Mouse (Mus musculus): ENCODE data around the gene Tmem238. TPM values are rescaled to one million over a fixed set of nuclear protein-coding genes. Genes with fewer than 3 reads are reported as not detected.
"Not testable (repeated sequence)": the region's sequence is repeated elsewhere in the genome, so short reads cannot be mapped to it uniquely, and the experiment has no call there.

Tmem238 gene
- total and polyA plus RNA-seq, 2 experiments from 2014 or later: 7.3 to 15.0 TPM

DNA sequence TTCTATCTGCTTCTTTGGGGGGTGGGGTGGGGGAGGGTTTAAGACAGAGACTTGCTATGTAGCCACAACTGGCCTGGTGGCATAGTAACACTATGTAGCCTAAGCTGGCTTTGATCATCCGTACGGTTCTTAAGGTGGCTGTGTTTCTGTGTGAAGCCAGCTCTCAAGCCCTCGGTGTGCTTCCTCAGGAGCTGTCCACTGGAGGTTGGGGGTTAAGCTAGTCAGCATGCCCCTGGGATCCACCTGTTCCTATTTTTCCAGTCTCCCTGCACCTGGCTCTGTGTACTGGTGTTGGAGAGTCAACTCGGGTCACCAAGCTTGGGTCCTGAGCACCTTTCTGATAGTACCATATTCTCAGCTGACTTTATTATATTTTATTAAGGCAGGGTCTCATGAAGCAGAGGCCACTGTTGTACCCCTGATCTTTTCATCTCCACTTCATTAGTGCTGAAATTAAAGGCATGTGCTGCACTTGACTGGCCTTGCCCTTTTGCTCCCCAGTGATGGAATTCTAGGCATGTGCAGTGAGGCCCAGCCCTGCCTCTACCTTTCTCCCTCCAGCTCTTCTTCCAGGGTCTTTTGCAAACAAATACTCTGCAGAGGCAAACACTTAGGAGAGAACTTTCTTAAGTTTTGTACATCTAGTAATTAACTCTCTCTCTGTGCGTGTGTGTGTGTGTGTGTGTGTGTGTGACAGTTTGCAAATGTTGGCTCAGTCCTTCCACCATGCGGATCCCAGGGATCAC is 32.9 kb upstream of the Tmem238 start:
- Histone ChIP-seq H3K9me3 (ENCODE audit: low read length) (no peaks in the 10 kb centered on the region), H3K27me3 (ENCODE audit: insufficient read depth, low read length) (no peaks in the 10 kb centered on the region), H3K4me1 (ENCODE audit: insufficient read depth) (no peaks in the 10 kb centered on the region), H3K27ac (ENCODE audit: low read depth, low read length) (0 out of 2 replicates have a peak overlapping the region, but pooled peaks have one; percentile 15), H3K4me3 (ENCODE audit: low read depth, low read length) (no peak overlapping the region), H3K4me2 (ENCODE audit: low read depth) (no peak overlapping the region), H3K9ac (no peak overlapping the region), H3K36me3 (ENCODE audit: insufficient read depth) (peaks cover 4% of the 10 kb centered on the region; the same call in 1 of the 2 replicates)
- ATAC-seq (peak; percentile 34; the same call in 1 of the 2 replicates), DNase-seq (no peak)
- TF ChIP-seq CTCF (IDR thresholded peaks at IDR 0.05; ENCODE audit: low read depth): no peak
- 77% methylated on average over 6 of the region's 6 CpGs for WGBS

DNA sequence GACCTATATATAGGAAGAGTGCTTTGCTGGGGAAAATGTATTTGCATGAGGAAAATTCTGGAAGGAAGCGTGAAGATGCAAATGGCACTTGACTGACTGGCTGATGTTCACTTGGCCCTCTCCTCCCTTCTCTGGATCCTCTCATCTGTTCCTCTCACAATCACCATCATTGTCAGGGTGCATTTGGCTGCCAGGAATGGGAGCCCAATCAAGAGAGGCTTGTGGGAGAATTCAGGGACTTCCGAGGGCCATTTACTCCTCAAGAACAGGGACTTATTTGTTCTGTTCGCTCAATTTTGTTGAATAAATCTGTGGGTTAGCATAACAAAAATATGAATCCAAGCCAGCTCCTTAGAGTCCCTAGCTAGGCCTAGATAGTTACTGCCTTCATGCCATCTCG is 32.2 kb upstream of the Tmem238 start:
- Histone ChIP-seq H3K9me3 (ENCODE audit: low read length) (no peaks in the 10 kb centered on the region), H3K9ac (no peak overlapping the region), H3K27ac (ENCODE audit: low read depth, low read length) (0 out of 2 replicates have a peak overlapping the region, but pooled peaks have one; percentile 16), H3K4me3 (ENCODE audit: low read depth, low read length) (no peak overlapping the region), H3K36me3 (ENCODE audit: insufficient read depth) (peaks cover 4% of the 10 kb centered on the region; the same call in 1 of the 2 replicates), H3K27me3 (ENCODE audit: insufficient read depth, low read length) (no peaks in the 10 kb centered on the region), H3K4me2 (ENCODE audit: low read depth) (no peak overlapping the region), H3K4me1 (ENCODE audit: insufficient read depth) (no peaks in the 10 kb centered on the region)
- peak; percentile 63 for ATAC-seq
- TF ChIP-seq CTCF (IDR thresholded peaks at IDR 0.05; ENCODE audit: low read depth): no peak
- WGBS: 53% methylated on average over 4 of the region's 4 CpGs
- DNase-seq: peak; percentile 25

DNA sequence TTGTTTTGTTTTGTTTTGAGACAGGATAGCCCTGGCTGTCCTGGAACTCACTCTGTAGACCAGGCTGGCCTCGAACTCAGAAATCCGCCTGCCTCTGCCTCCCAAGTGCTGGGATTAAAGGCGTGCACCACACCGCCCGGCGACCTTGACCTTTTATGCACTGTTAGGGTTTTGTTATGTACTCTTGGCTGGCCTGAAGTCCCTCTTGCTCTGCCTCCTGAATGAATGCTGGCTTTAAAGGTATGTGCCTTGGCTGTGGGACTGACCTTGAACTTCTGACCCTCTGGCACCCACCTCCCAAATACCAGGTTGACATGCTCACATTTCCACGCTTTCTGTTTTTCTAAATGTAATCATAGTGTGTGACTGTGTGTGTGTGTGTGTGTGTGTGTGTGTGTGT is 31.5 kb upstream of the Tmem238 start:
- not testable (repeated sequence) for H3K27me3 ChIP-seq (ENCODE audit: insufficient read depth, low read length); H3K4me3 ChIP-seq (ENCODE audit: low read depth, low read length)
- 86% methylated on average over 7 of the region's 7 CpGs for WGBS

DNA sequence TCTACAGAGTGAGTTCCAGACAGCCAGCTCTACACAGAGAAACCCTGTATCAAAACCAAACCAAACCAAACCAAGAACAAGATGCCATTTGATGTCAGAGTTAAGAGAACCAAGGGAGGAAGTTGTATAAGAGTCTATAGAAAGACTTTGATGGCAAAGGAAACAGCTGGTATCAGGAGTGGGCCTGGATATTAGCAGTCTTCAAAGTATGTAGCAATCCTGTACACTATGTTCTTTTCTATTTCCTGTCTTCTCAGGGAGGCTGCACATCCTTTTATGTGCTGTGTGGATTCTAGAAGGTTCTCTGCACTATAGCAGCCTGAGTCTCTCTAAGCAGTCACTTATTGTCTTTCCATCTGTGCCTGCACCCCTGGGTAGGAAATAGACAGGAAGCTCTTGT is 27.1 kb upstream of the Tmem238 start:
- ATAC-seq: no peak
- Histone ChIP-seq H3K4me2 (ENCODE audit: low read depth) (no peak overlapping the region), H3K9ac (no peak overlapping the region), H3K27me3 (ENCODE audit: insufficient read depth, low read length) (no peaks in the 10 kb centered on the region), H3K4me1 (ENCODE audit: insufficient read depth) (0 out of 2 replicates have a peak, but pooled peaks cover 2% of the 10 kb centered on the region), H3K9me3 (ENCODE audit: low read length) (no peaks in the 10 kb centered on the region), H3K27ac (ENCODE audit: low read depth, low read length) (no peak overlapping the region), H3K36me3 (ENCODE audit: insufficient read depth) (no peaks in the 10 kb centered on the region), H3K4me3 (ENCODE audit: low read depth, low read length) (no peak overlapping the region)
- no peak for DNase-seq
- no peak for TF ChIP-seq CTCF (IDR thresholded peaks at IDR 0.05; ENCODE audit: low read depth)

More for the DNA sequence above, 31.5 kb upstream of the Tmem238 start:
- not testable (repeated sequence) for H3K36me3 ChIP-seq (ENCODE audit: insufficient read depth); H3K27ac ChIP-seq (ENCODE audit: low read depth, low read length); H3K9ac ChIP-seq; H3K9me3 ChIP-seq (ENCODE audit: low read length); ATAC-seq; H3K4me1 ChIP-seq (ENCODE audit: insufficient read depth); H3K4me2 ChIP-seq (ENCODE audit: low read depth); DNase-seq

DNA sequence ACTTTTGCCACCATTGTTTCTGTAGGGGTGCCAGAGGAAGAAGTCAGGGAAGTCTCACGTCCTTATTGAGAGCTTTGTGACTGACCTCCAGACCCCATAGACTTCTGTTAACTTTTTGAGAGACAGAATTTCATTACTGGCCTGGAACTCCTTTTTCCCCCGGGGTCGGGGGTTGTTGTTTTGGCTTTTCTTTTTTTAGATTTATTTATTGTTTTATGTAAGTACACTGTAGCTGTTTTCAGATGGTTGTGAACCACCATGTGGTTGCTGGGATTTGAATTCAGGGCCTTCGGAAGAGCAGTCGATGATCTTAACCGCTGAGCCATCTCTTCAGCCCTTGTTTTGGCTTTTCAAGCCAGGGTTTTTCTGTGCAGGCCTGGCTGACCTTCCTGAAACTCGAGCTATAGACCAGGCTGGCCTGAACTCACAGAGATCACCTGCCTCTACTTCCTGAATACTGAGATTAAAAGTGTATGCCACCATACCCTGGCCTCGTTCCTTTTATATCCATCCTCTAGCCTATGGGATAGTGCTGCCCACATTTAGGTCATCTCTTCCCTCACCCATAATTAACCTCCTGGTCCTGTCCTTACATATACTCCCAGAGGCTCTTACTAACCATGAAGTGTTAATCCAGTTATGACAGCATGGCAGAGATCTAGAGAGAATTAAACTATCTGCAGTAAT is 23.8 kb upstream of the Tmem238 start:
- Histone ChIP-seq H3K9me3 (ENCODE audit: low read length) (no peaks in the 10 kb centered on the region), H3K36me3 (ENCODE audit: insufficient read depth) (peaks cover 8% of the 10 kb centered on the region; the same call in 1 of the 2 replicates), H3K27me3 (ENCODE audit: insufficient read depth, low read length) (no peaks in the 10 kb centered on the region), H3K9ac (peak overlapping the region; percentile 81), H3K4me3 (ENCODE audit: low read depth, low read length) (peak overlapping the region; percentile 91), H3K4me1 (ENCODE audit: insufficient read depth) (0 out of 2 replicates have a peak, but pooled peaks cover 2% of the 10 kb centered on the region), H3K4me2 (ENCODE audit: low read depth) (peak overlapping the region; percentile 79), H3K27ac (ENCODE audit: low read depth, low read length) (peak overlapping the region; percentile 83)
- no peak for DNase-seq
- no peak for ATAC-seq
- no peak for TF ChIP-seq CTCF (IDR thresholded peaks at IDR 0.05; ENCODE audit: low read depth)
- WGBS: 25% methylated on average over 8 of the region's 8 CpGs

DNA sequence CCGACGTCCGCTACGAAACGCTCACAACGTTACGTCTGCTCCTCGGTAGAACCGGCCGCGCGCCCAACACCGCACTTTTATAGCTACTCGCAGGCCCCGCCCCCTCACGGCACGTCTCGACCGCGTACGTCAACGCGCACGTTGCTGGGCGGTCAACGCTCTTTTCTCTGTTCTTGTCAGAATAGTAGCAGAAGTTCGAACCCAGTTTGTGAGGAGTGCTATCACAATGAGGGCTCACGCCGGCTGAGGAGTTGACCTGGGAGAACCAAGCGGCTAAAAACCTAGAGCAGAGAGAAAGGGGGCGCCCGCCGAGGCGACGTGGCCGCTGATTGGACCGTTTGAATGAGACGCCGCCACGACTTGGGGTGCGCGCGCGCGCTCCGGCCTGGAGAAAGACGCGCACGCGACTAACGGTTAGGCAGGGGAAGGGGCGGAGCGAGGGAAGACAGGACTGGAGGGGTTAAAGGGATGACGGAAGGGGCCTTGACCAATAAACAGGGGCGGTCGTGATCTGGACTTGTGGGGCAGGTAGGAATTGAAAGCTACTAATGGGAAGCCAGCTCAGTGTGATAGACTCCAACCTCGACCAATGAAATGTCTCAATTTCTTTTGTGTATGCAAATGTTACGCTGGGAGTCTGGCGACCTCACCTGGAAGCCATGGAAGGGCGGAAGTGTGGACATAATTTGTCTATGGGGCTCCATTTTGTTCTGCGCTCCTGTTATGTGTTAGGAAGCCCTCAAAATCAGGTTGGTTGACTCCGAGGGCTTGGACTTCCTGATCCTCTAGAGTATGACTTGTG is 23.0 kb upstream of the Tmem238 start, which contains the start of gene Ube2s:
Ube2s (minus strand) TSS at position 288 of the 802 bp plus-strand sequence.
- Histone ChIP-seq H3K9ac (peak within 1 kb of the TSS; percentile 81), H3K27ac (ENCODE audit: low read depth, low read length) (peak within 1 kb of the TSS; percentile 98), H3K36me3 (ENCODE audit: insufficient read depth) (peaks cover 12% of the 10 kb centered on the region), H3K4me2 (ENCODE audit: low read depth) (peak within 1 kb of the TSS; percentile 79), H3K27me3 (ENCODE audit: insufficient read depth, low read length) (no peaks in the 10 kb centered on the region), H3K4me1 (ENCODE audit: insufficient read depth) (0 out of 2 replicates have a peak, but pooled peaks cover 2% of the 10 kb centered on the region), H3K9me3 (ENCODE audit: low read length) (no peaks in the 10 kb centered on the region), H3K4me3 (ENCODE audit: low read depth, low read length) (peak within 1 kb of the TSS; percentile 91)
- peak; percentile 100 for DNase-seq
- WGBS: 2% methylated on average over 62 of the region's 62 CpGs
- peak; percentile 43 for TF ChIP-seq CTCF (IDR thresholded peaks at IDR 0.05; ENCODE audit: low read depth)
- peak; percentile 98 for ATAC-seq

All from forebrain, postnatal 0 days (tissue).